Mouse (Mus musculus): ENCODE results near the gene Brpf3. TPM values are rescaled to one million over a fixed set of nuclear protein-coding genes. Genes with fewer than 3 reads are reported as not detected.

Brpf3 gene
- total and polyA plus RNA-seq, 3 experiments: 0.40 to 12.1 (median 1.5) TPM

DNA sequence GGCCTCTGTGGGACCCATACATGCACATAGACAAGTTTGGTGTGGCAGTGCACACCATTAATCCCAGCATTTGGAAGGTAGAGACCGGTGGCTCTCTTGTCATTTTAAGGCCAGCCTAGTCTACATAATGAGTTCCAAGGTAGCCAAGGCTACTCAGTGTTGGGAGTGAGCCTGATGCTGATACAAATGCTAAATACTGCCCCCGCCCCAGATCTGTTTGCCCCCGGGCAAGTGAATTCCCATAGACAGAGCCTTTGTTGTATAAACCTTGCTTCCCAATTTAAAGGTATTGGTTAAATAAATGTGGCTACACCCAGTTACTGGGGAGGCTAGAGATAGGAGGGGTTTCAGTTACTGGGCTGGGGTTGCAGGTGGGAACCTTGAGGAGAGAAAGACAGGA lies 15.9 kb upstream of the Brpf3 start:
- Histone ChIP-seq H3K4me2 (ENCODE audit: insufficient read depth, low read depth, poor library complexity, severe bottlenecking) (no peak overlapping the region), H3K4me3 (replicated peaks in 1 of 3; ENCODE audit: low read depth in 2 of 3, low read length in 2 of 3, poor library complexity in 1 of 3) (no peak overlapping the region), H3K79me2 (replicated peaks; ENCODE audit: control insufficient read depth, extremely low read depth, insufficient read depth, poor library complexity, severe bottlenecking) (no peaks in the 10 kb centered on the region), H3K9me3 (replicated peaks; ENCODE audit: low read length) (no peaks in the 10 kb centered on the region), H3K27ac (ENCODE audit: insufficient read depth, low read depth) (no peak overlapping the region), H3K27me3 (replicated peaks) (no peaks in the 10 kb centered on the region), H3K4me1 (ENCODE audit: control insufficient read depth in 1 of 2, insufficient read depth in 2 of 2) (peaks cover 0 to 15% of the 10 kb centered on the region in 2 experiments; a peak in 2 of 4 replicates), H3K36me3 (replicated peaks in 1 of 2; ENCODE audit: control insufficient read depth in 1 of 2, insufficient read depth in 1 of 2, low read length in 1 of 2) (no peaks in the 10 kb centered on the region), H3K9ac (ENCODE audit: insufficient read depth, low read depth) (no peak overlapping the region)
- in situ Hi-C loops (cut with MboI; ENCODE audit: low pct_ligation_motif_present, low pct_unique_long_range_greater_than_20kb, low sequenced_read_pairs): no loop called here
- dilution Hi-C loops (cut with MboI; ENCODE audit: extremely low pct_ligation_motif_present, extremely low pct_unique_long_range_greater_than_20kb, low sequenced_read_pairs): no loop called here
- TF ChIP-seq CHD2 (IDR thresholded peaks at IDR 0.05; ENCODE audit: low read length): no peak
- TF ChIP-seq MXI1 (IDR thresholded peaks at IDR 0.05; ENCODE audit: low read depth, low read length): no peak
- TF ChIP-seq RCOR1 (conservative IDR thresholded peaks at IDR 0.05; ENCODE audit: low read depth, low read length): no peak
- no peak for TF ChIP-seq SMC3 (IDR thresholded peaks at IDR 0.05; ENCODE audit: low read depth, low read length)
- no peak for TF ChIP-seq EP300 (IDR thresholded peaks at IDR 0.05; ENCODE audit: low read length)
- TF ChIP-seq RAD21 (IDR thresholded peaks at IDR 0.05; ENCODE audit: low read depth, low read length): no peak
- no peak for TF ChIP-seq BHLHE40 (IDR thresholded peaks at IDR 0.05; ENCODE audit: low read depth, low read length)
- TF ChIP-seq NRF1 (IDR thresholded peaks at IDR 0.05; ENCODE audit: low read depth, low read length): no peak
- TF ChIP-seq IRF4 (IDR thresholded peaks at IDR 0.05; ENCODE audit: low read depth, low read length): no peak
- no peak for TF ChIP-seq E2F4 (IDR thresholded peaks at IDR 0.05; ENCODE audit: insufficient replicate concordance, low read depth, low read length)
- TF ChIP-seq HCFC1 (IDR thresholded peaks at IDR 0.05; ENCODE audit: low read depth, low read length): no peak
- DNase-seq (ENCODE audit: extremely low read depth): no peak

- no peaks in the 10 kb centered on the region for H3K9me3 ChIP-seq (replicated peaks; ENCODE audit: low read length)
- no peak for TF ChIP-seq CTCF (conservative IDR thresholded peaks at IDR 0.05 in 1 of 2, IDR thresholded peaks at IDR 0.05 in 1 of 2; ENCODE audit: low read depth in 2 of 2, low read length in 2 of 2)
- no peak for TF ChIP-seq RAD21 (IDR thresholded peaks at IDR 0.05; ENCODE audit: low read depth, low read length)
- TF ChIP-seq TCF12 (IDR thresholded peaks at IDR 0.05; ENCODE audit: low read depth, low read length): no peak
- in situ Hi-C loops (cut with MboI; ENCODE audit: low pct_ligation_motif_present, low pct_unique_long_range_greater_than_20kb, low sequenced_read_pairs): no loop called here
- no peak overlapping the region for H3K9ac ChIP-seq (ENCODE audit: insufficient read depth, low read depth)
- H3K4me2 ChIP-seq (ENCODE audit: insufficient read depth, low read depth, poor library complexity, severe bottlenecking): no peak overlapping the region
- no peak overlapping the region for H3K4me3 ChIP-seq (replicated peaks in 1 of 3; ENCODE audit: low read depth in 2 of 3, low read length in 2 of 3, poor library complexity in 1 of 3)
- H3K36me3 ChIP-seq (replicated peaks in 1 of 2; ENCODE audit: control insufficient read depth in 1 of 2, insufficient read depth in 1 of 2, low read length in 1 of 2): no peaks in the 10 kb centered on the region
- H3K79me2 ChIP-seq (replicated peaks; ENCODE audit: control insufficient read depth, extremely low read depth, insufficient read depth, poor library complexity, severe bottlenecking): no peaks in the 10 kb centered on the region
- peaks cover 0 to 1% of the 10 kb centered on the region in 2 experiments; a peak in 1 of 4 replicates for H3K4me1 ChIP-seq (ENCODE audit: control insufficient read depth in 1 of 2, insufficient read depth in 2 of 2)
- DNase-seq (ENCODE audit: extremely low read depth): no peak
- H3K27me3 ChIP-seq (replicated peaks): no peaks in the 10 kb centered on the region
- dilution Hi-C loops (cut with MboI; ENCODE audit: extremely low pct_ligation_motif_present, extremely low pct_unique_long_range_greater_than_20kb, low sequenced_read_pairs): no loop called here
- H3K27ac ChIP-seq (ENCODE audit: insufficient read depth, low read depth): no peak overlapping the region
Observed at GRCm38 (mm10) chr17:28787507-28787906, 13.4 kb upstream of the Brpf3 start.

- no peaks in the 10 kb centered on the region for H3K27me3 ChIP-seq (replicated peaks)
Observed at GRCm38 (mm10) chr17:28797031-28797430, 3.9 kb upstream of the Brpf3 start.

More at GRCm38 (mm10) chr17:28797031-28797430, 3.9 kb upstream of the Brpf3 start:
- Histone ChIP-seq H3K4me3 (replicated peaks in 1 of 3; ENCODE audit: low read depth in 2 of 3, low read length in 2 of 3, poor library complexity in 1 of 3) (no peak overlapping the region), H3K27ac (ENCODE audit: insufficient read depth, low read depth) (no peak overlapping the region), H3K9me3 (replicated peaks; ENCODE audit: low read length) (peaks cover 13% of the 10 kb centered on the region), H3K79me2 (replicated peaks; ENCODE audit: control insufficient read depth, extremely low read depth, insufficient read depth, poor library complexity, severe bottlenecking) (no peaks in the 10 kb centered on the region), H3K4me1 (ENCODE audit: control insufficient read depth in 1 of 2, insufficient read depth in 2 of 2) (peaks cover 3 to 26% of the 10 kb centered on the region in 2 experiments; a peak in 3 of 4 replicates), H3K4me2 (ENCODE audit: insufficient read depth, low read depth, poor library complexity, severe bottlenecking) (no peak overlapping the region), H3K9ac (ENCODE audit: insufficient read depth, low read depth) (no peak overlapping the region), H3K36me3 (replicated peaks in 1 of 2; ENCODE audit: control insufficient read depth in 1 of 2, insufficient read depth in 1 of 2, low read length in 1 of 2) (no peaks in the 10 kb centered on the region)
- in situ Hi-C loops (cut with MboI; ENCODE audit: low pct_ligation_motif_present, low pct_unique_long_range_greater_than_20kb, low sequenced_read_pairs) (no loop called here), dilution Hi-C loops (cut with MboI; ENCODE audit: extremely low pct_ligation_motif_present, extremely low pct_unique_long_range_greater_than_20kb, low sequenced_read_pairs) (no loop called here)
- TF ChIP-seq PAX5 (IDR thresholded peaks at IDR 0.05; ENCODE audit: low read length) (no peak), ZMIZ1 (IDR thresholded peaks at IDR 0.05; ENCODE audit: low read depth, low read length) (no peak), USF2 (conservative IDR thresholded peaks at IDR 0.05; ENCODE audit: low read depth, low read length) (no peak), CTCF (conservative IDR thresholded peaks at IDR 0.05 in 1 of 2, IDR thresholded peaks at IDR 0.05 in 1 of 2; ENCODE audit: low read depth in 2 of 2, low read length in 2 of 2) (no peak), CHD1 (IDR thresholded peaks at IDR 0.05; ENCODE audit: low read depth, low read length) (no peak), NELFE (IDR thresholded peaks at IDR 0.05; ENCODE audit: low read depth, low read length) (no peak)
- DNase-seq (ENCODE audit: extremely low read depth): no peak
